In the genomic region with DNA sequence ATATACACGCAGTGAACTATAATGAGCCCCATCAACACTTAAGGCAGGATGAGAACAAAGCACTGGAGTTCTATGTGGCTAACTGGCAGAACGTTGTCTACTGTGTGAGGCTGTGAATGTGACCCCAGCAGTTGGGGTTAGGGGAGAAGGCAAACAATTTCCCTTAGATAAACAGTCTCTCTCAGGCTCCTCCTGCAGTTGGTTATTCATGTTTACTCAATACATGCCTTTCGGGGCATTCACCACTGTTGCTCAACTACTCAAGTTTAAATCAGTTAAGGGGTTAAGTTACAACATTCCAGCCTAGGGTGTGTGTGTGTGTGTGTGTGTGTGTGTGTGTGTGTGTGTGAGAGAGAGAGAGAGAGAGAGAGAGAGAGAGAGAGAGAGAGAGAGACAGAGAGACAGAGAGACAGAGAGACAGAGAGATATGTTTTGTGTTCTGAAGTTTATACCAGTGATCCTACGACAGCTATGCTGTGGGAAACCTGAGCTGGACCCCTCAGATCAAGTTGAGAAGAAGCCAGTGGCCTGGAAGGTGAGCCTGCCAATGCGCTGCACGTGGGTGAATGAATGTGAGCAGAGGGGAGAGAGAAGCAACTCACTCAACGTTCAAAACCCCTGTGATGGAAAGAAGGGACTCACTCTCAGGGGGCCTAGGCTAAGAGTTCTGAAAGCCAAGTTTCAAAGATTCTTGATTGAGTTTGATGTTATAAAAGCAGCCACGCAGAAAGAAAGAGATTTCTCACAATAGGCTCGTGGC, we compare ENCODE assay signal across 10 mouse cellular contexts.
DNase-seq lines count a peak whose midpoint lies in the region; ATAC-seq lines count a peak whose summit lies in the region.
"Had no signal": no experiment of that assay in that cellular context is flagged by ENCODE, and none has a peak within 500 bp of the region (broad histone marks: within the 10 kb centered on the region; RNA-seq: fewer than 3 reads in every experiment).

No protein-coding gene starts in this region.

- peaks cover 41% of the 10 kb centered on the region for H3K4me1 ChIP-seq in heart, embryonic 10.5 days
- peaks cover 24% of the 10 kb centered on the region for H3K4me1 ChIP-seq in heart, embryonic 11.5 days (ENCODE audit: control insufficient read depth, insufficient read depth, low read length)

- no peaks in the 10 kb centered on the region for H3K27me3 ChIP-seq in heart, embryonic 10.5 days (ENCODE audit: insufficient read depth, poor library complexity, severe bottlenecking)
- no peaks in the 10 kb centered on the region for H3K27me3 ChIP-seq in heart, embryonic 11.5 days (ENCODE audit: control insufficient read depth, insufficient read depth, low read length)
- H3K27me3 ChIP-seq: limb, embryonic 12.5 days; neural tube, embryonic 12.5 days had no signal

- H3K9ac ChIP-seq in heart, embryonic 11.5 days (ENCODE audit: low read depth, low read length), result no peak overlapping the region
- H3K9ac ChIP-seq: limb, embryonic 12.5 days; neural tube, embryonic 12.5 days had no signal

- no peaks in the 10 kb centered on the region for H3K9me3 ChIP-seq in heart, embryonic 10.5 days
- H3K9me3 ChIP-seq in heart, embryonic 11.5 days (replicated peaks; ENCODE audit: control insufficient read depth, low read length), result no peaks in the 10 kb centered on the region
- H3K9me3 ChIP-seq: limb, embryonic 12.5 days; neural tube, embryonic 12.5 days had no signal

- H3K4me2 ChIP-seq in heart, embryonic 11.5 days, result no peak overlapping the region
- H3K4me2 ChIP-seq: limb, embryonic 12.5 days; neural tube, embryonic 12.5 days had no signal

- H3K27ac ChIP-seq in heart, embryonic 10.5 days, result peak overlapping the region; percentile 32; the same call in 1 of the 2 replicates
- no peak overlapping the region for H3K27ac ChIP-seq in heart, embryonic 11.5 days (ENCODE audit: low read depth, low read length)
- H3K27ac ChIP-seq: neural tube, embryonic 12.5 days had no signal

- ATAC-seq in heart, embryonic 11.5 days (replicated peaks; ENCODE audit: insufficient number of reproducible peaks, low FRiP score, low TSS enrichment), result no peak

- no peak for DNase-seq in heart, embryonic 10.5 days (ENCODE audit: low spot score)
- peak; percentile 57 for DNase-seq in Muller cell, postnatal 12 days (ENCODE audit: inconsistent ontology term)
- peak; percentile 21 for DNase-seq in kidney, postnatal 10 days
- DNase-seq in lung, postnatal 14 days, result peak; percentile 50
- no peak for DNase-seq in right cerebral cortex, adult 2 months (ENCODE audit: low spot score in 2 of 2)
- no peak for DNase-seq in urinary bladder, postnatal 36 days (ENCODE audit: low spot score in 2 of 2)
- DNase-seq in spleen, postnatal 36 days (ENCODE audit: low spot score in 2 of 2), result no peak

- H3K36me3 ChIP-seq in heart, embryonic 10.5 days, result peaks cover 2% of the 10 kb centered on the region; the same call in 1 of the 2 replicates
- H3K36me3 ChIP-seq in heart, embryonic 11.5 days (ENCODE audit: control insufficient read depth, insufficient read depth, low read length), result no peaks in the 10 kb centered on the region
- H3K36me3 ChIP-seq: neural tube, embryonic 12.5 days had no signal

- H3K4me3 ChIP-seq in heart, embryonic 10.5 days, result no peak overlapping the region
- H3K4me3 ChIP-seq in heart, embryonic 11.5 days (ENCODE audit: low read depth, low read length), result no peak overlapping the region
- H3K4me3 ChIP-seq: limb, embryonic 12.5 days; neural tube, embryonic 12.5 days had no signal

- 63% methylated on average over 9 of the region's 9 CpGs for WGBS in heart, embryonic 10.5 days
- WGBS in heart, embryonic 11.5 days (ENCODE audit: insufficient replicate concordance), result 56% methylated on average over 9 of the region's 9 CpGs

Comparison
In these comparisons a context has a peak if more than half of its experiments do, and no peak if none do; other contexts are left out.
1. DNase-seq: peak in Muller cell, postnatal 12 days (single experiment), kidney, postnatal 10 days (single experiment) and lung, postnatal 14 days (single experiment); none in heart, embryonic 10.5 days (single experiment), right cerebral cortex, adult 2 months (0 of 2), urinary bladder, postnatal 36 days (0 of 2) and spleen, postnatal 36 days (0 of 2).